Mouse (Mus musculus): Measurements from ENCODE around the gene Jam2. TPM values are rescaled to one million over a fixed set of nuclear protein-coding genes. Genes with fewer than 3 reads are reported as not detected.
A peak's percentile ranks its signal among the peaks of the same experiment; 100 is the strongest.

Gene Jam2
- polyA plus RNA-seq, 1 experiment = not detected

DNA sequence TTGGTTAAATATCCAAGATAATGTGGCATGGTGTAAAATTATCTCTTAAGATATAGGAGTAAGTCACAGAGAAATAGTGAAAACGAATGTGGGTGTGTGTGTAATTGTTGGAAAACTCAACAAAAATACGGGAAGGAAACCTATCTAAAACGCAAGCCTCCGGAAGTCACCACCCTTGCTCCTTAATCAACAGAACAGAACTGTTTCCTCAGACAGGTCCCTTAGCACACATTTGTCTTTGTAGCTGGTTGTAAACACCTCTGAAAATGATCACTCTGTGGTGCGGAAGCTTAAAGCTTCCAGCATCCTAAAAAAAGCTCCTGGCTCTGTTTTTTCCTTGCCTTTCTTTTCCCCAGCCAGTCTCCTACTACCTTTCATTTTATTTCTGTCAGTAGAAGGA lies 30.9 kb downstream of the Jam2 start:
- Histone ChIP-seq H3K27ac (ENCODE audit: insufficient read depth, low read depth, low read length) (no peak overlapping the region), H3K4me1 (ENCODE audit: control insufficient read depth, insufficient read depth, low read length) (peaks cover 10% of the 10 kb centered on the region), H3K4me3 (ENCODE audit: insufficient read depth, low read length) (no peak overlapping the region)
- TF ChIP-seq CTCF (IDR thresholded peaks at IDR 0.05; ENCODE audit: low read depth, low read length) = no peak
- no peak for TF ChIP-seq POLR2A (IDR thresholded peaks at IDR 0.05; ENCODE audit: borderline replicate concordance, low read depth, low read length)

DNA sequence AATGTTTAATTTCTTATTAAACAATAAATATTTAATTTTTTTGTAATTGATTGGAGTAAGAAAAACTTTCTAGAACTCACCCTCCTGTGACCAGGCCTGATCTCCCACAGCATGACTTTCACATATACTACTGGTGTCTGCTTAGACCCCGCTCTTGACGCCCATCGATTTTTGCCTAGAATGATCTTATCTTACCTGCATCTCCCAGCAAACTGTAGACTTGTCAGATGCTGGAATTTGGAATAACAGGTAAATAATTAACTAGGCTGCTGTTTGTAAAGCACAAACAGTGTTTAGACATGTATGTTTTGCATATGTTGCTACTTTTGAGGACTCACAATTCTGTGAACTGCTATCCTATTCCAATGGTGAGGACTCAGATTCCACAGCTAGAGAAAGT lies 32.3 kb downstream of the Jam2 start:
- Histone ChIP-seq H3K4me1 (ENCODE audit: control insufficient read depth, insufficient read depth, low read length) (peaks cover 13% of the 10 kb centered on the region), H3K4me3 (ENCODE audit: insufficient read depth, low read length) (no peak overlapping the region), H3K27ac (ENCODE audit: insufficient read depth, low read depth, low read length) (no peak overlapping the region)
- TF ChIP-seq POLR2A (IDR thresholded peaks at IDR 0.05; ENCODE audit: borderline replicate concordance, low read depth, low read length) (no peak), CTCF (IDR thresholded peaks at IDR 0.05; ENCODE audit: low read depth, low read length) (no peak)

DNA sequence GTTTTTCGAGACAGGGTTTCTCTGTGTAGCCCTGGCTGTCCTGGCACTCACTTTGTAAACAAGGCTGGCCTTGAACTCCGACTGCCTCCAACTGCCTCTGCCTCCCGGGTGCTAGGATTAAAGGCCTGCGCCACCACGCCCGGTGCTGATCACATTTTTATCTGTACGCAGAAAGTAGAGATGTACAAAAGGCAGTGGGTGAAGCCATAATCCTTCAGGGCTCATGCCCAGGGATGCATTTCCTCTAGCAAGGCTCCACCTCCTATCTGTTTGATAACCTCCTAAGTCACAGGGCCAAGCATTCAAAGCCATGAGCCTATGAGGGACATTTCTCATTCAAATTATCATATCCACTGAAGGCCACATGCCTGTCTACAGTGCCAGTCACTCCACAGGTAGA lies 34.0 kb downstream of the Jam2 start:
- no peak for TF ChIP-seq POLR2A (IDR thresholded peaks at IDR 0.05; ENCODE audit: borderline replicate concordance, low read depth, low read length)
- no peak for TF ChIP-seq CTCF (IDR thresholded peaks at IDR 0.05; ENCODE audit: low read depth, low read length)
- Histone ChIP-seq H3K4me1 (ENCODE audit: control insufficient read depth, insufficient read depth, low read length) (peaks cover 3% of the 10 kb centered on the region), H3K27ac (ENCODE audit: insufficient read depth, low read depth, low read length) (no peak overlapping the region), H3K4me3 (ENCODE audit: insufficient read depth, low read length) (no peak overlapping the region)

DNA sequence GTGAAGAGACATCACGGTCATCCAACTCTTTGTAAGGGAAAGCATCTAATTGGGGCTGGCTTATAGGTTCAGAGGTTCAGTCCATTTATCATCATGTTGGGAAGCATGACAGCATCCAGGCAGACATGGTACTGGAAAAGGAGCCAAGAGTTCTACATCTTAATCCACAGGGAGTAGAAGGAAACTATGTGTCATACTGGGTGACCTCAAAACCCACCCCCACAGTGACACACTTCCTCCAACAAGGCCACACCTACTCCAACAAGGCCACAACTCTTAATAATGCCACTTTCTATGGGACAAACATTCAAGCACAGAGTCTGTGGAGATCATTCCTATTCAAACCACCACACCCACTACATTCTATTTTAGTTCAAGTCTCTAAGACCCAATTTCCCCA lies 36.3 kb downstream of the Jam2 start:
- no peak for TF ChIP-seq CTCF (IDR thresholded peaks at IDR 0.05; ENCODE audit: low read depth, low read length)
- no peak for TF ChIP-seq POLR2A (IDR thresholded peaks at IDR 0.05; ENCODE audit: borderline replicate concordance, low read depth, low read length)
- Histone ChIP-seq H3K4me1 (ENCODE audit: control insufficient read depth, insufficient read depth, low read length) (peaks cover 3% of the 10 kb centered on the region), H3K27ac (ENCODE audit: insufficient read depth, low read depth, low read length) (no peak overlapping the region), H3K4me3 (ENCODE audit: insufficient read depth, low read length) (no peak overlapping the region)

DNA sequence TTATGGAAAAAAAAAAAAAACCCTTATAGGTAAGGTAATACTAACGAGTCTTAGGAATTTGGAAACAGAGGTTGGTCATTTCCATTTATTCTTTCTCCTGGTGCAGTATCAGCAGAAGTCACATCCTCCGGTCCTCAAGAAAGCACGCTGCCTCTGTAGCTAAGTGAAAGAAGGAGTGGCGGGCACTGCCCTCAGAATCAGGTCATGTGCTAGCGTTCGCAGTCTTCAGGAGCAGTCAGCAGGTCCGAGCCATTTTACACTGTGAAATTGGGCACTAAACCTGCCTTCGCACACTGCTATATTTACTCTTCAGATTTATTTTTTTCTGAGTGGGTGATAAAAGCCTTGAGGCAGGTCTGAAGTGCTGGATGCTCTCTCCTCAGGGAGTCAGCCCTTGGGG lies 39.9 kb downstream of the Jam2 start:
- TF ChIP-seq POLR2A (IDR thresholded peaks at IDR 0.05; ENCODE audit: borderline replicate concordance, low read depth, low read length) = no peak
- TF ChIP-seq CTCF (IDR thresholded peaks at IDR 0.05; ENCODE audit: low read depth, low read length) = no peak
- H3K4me3 ChIP-seq (ENCODE audit: insufficient read depth, low read length) = peak overlapping the region; percentile 53
- H3K27ac ChIP-seq (ENCODE audit: insufficient read depth, low read depth, low read length) = no peak overlapping the region
- peaks cover 3% of the 10 kb centered on the region for H3K4me1 ChIP-seq (ENCODE audit: control insufficient read depth, insufficient read depth, low read length)

DNA sequence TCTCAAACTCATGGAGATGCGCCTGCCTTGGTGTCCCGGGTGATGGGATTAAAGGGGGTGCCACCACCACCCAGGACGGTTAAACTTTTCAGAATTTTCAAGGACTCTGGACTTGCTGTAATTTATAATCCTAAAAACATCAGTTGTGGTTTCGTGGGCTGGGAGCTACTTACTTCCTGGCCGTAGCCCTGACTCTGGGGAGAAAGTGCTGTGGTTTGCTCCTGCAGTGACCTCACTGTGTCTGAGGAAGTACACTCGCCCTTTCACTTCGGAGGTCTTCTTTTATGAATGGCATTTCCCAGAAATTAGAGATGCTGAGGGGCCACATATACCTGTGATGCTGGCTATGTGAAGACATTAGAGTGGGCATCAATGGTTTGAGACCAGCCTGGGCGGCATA lies 40.6 kb downstream of the Jam2 start:
- Histone ChIP-seq H3K27ac (ENCODE audit: insufficient read depth, low read depth, low read length) (no peak overlapping the region), H3K4me1 (ENCODE audit: control insufficient read depth, insufficient read depth, low read length) (peaks cover 3% of the 10 kb centered on the region), H3K4me3 (ENCODE audit: insufficient read depth, low read length) (peak overlapping the region; percentile 53)
- TF ChIP-seq CTCF (IDR thresholded peaks at IDR 0.05; ENCODE audit: low read depth, low read length) = no peak
- no peak for TF ChIP-seq POLR2A (IDR thresholded peaks at IDR 0.05; ENCODE audit: borderline replicate concordance, low read depth, low read length)

DNA sequence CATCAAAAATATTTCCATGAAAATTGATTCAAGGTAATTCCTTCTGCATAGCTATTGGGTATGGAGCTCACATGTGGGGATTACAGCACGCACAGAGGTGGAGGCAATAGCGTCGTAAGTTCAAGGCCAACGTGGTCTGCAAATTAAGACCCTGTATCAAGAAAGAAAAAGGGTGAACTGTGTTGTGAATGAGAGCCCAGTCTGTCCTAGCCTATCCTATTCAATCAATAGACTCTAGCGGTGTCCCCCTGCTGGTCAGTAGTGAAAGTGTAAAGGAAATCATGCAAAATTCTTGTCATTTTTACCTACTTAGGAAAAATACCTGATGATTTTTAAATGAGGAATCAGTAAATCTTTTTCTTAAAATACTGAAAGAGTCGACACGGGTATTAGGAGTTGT lies 43.5 kb downstream of the Jam2 start:
- H3K4me1 ChIP-seq (ENCODE audit: control insufficient read depth, insufficient read depth, low read length) = no peaks in the 10 kb centered on the region; the same call in 1 of the 2 replicates
- H3K4me3 ChIP-seq (ENCODE audit: insufficient read depth, low read length) = no peak overlapping the region
- H3K27ac ChIP-seq (ENCODE audit: insufficient read depth, low read depth, low read length) = no peak overlapping the region
- TF ChIP-seq CTCF (IDR thresholded peaks at IDR 0.05; ENCODE audit: low read depth, low read length) = no peak

DNA sequence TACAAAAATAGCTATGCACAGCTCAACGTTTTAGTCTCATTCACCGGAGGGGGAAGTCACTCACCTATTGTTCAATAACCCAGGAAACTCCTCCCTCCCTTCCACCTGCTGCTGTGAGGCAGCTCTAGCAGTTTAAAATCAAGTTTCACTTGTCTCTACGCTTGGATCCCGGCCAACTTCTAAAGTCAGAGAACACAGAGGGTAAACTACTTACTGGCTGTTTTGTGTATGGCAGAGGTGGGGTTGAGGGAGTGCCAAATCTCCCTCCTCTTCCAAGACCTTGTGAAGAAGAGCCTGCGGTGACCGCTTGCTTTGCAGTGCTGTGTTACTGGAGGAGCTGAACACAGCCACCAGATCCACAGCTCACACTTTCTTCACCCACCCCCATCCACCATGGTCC lies 51.1 kb downstream of the Jam2 start:
- H3K27ac ChIP-seq (ENCODE audit: insufficient read depth, low read depth, low read length) = no peak overlapping the region
- H3K4me1 ChIP-seq (ENCODE audit: control insufficient read depth, insufficient read depth, low read length) = no peaks in the 10 kb centered on the region
- no peak overlapping the region for H3K4me3 ChIP-seq (ENCODE audit: insufficient read depth, low read length)
- TF ChIP-seq POLR2A (IDR thresholded peaks at IDR 0.05; ENCODE audit: borderline replicate concordance, low read depth, low read length) = no peak
- TF ChIP-seq CTCF (IDR thresholded peaks at IDR 0.05; ENCODE audit: low read depth, low read length) = no peak

DNA sequence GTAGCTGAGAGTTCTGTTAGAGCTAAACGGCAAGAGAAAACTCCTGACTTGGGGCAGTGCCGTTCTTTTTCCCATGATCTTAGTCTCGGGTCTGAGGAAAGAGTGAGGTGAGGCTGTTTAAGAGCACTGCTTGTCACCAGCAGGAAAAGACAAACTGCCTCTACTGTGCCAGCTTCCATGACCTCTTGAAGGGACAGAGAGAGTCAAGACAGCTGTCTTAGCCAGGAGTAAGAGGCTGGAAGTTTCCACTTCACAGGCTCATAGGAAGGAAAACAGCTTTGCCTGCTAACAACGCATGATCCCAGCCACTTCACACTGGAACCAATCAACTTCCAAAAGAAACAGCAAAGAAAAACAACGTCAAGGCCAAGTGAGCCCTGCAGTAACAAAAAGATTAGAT lies 57.8 kb downstream of the Jam2 start:
- no peak overlapping the region for H3K27ac ChIP-seq (ENCODE audit: insufficient read depth, low read depth, low read length)
- no peak for TF ChIP-seq CTCF (IDR thresholded peaks at IDR 0.05; ENCODE audit: low read depth, low read length)
- no peak for TF ChIP-seq POLR2A (IDR thresholded peaks at IDR 0.05; ENCODE audit: borderline replicate concordance, low read depth, low read length)
- H3K4me1 ChIP-seq (ENCODE audit: control insufficient read depth, insufficient read depth, low read length) = peaks cover 7% of the 10 kb centered on the region
- H3K4me3 ChIP-seq (ENCODE audit: insufficient read depth, low read length) = no peak overlapping the region

DNA sequence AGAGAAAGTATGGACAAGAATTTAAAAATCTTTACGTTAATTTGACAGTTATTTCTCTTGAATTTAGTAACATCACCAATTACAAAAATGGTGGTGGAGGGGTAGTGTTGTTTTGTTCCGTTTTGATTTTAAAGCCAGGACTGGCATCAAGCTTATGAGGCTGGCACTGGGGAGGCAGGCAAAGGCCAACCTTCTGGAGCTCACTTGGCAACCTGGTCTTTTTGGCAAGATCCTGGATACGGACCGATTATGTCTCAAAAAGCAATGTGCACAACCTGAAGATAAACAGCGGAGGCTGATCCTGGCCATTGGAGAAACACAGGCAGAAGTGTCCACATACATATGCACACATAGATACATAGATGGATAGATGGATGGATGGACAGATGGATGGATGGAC lies 58.8 kb downstream of the Jam2 start:
- Histone ChIP-seq H3K27ac (ENCODE audit: insufficient read depth, low read depth, low read length) (no peak overlapping the region), H3K4me3 (ENCODE audit: insufficient read depth, low read length) (no peak overlapping the region)

DNA sequence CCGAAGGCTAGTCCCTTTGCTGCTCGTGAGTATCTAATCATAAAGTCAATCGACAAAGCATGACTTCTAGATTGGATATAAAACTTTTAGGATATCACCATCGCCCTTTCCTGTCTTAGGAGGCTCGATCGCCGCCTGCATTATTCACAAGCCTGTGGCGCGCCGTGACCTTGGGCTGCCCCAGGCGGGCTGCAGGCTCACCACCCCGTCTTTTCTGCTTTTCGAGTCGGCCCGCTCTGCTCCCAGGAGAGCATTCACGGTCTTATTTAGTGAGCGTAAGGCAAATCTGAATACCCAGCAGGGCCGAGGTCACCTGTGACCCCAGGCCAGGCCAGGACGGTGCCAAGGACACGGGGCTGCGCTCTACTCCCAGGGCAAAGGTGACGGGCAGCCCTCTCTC lies 60.4 kb downstream of the Jam2 start:
- Histone ChIP-seq H3K4me3 (ENCODE audit: insufficient read depth, low read length) (peak overlapping the region; percentile 91), H3K4me1 (ENCODE audit: control insufficient read depth, insufficient read depth, low read length) (peaks cover 9% of the 10 kb centered on the region), H3K27ac (ENCODE audit: insufficient read depth, low read depth, low read length) (peak overlapping the region; percentile 97)
- TF ChIP-seq CTCF (IDR thresholded peaks at IDR 0.05; ENCODE audit: low read depth, low read length) (no peak), POLR2A (IDR thresholded peaks at IDR 0.05; ENCODE audit: borderline replicate concordance, low read depth, low read length) (no peak)

More for the DNA sequence above, 58.8 kb downstream of the Jam2 start:
- H3K4me1 ChIP-seq (ENCODE audit: control insufficient read depth, insufficient read depth, low read length) = peaks cover 7% of the 10 kb centered on the region
- no peak for TF ChIP-seq POLR2A (IDR thresholded peaks at IDR 0.05; ENCODE audit: borderline replicate concordance, low read depth, low read length)
- no peak for TF ChIP-seq CTCF (IDR thresholded peaks at IDR 0.05; ENCODE audit: low read depth, low read length)

All from bone marrow macrophage, adult 2 months (primary cell).